ENCODE assay signal across 7 mouse cellular contexts in the genomic region with DNA sequence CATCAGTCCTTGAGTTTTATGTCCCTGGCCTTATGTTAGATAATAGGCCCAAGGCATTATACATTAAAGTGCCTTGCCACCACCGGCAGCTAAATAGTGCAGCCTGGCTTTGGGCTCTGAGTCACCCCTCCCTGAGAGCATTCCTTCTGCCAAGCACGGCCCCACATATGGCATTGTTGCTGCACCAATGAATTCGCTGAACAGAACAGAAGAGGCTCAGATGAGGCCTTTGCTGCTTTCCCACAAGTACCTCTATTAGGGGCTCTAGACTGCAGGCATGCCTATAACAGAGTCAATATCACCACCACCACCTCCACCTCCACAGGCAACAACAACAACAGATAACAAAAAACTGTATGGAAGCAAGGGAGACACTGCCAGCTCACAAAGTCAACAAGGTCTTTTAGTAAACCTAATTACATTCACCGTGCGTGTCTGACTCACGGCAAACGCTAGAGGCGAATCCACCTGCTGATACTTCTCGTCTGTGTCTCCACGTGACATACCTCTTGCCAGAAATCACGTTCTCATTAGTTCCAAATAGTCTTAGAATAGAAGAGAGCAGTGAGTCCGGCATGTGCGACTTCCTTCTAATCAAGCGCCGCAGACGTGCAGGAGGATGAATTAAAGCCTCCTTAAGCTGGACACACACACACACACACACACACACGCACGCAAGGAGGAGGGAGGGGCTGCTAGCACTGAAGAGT.
DNase-seq lines count a peak whose midpoint lies in the region; ATAC-seq and TF ChIP-seq lines count a peak whose summit lies in the region.

No protein-coding gene starts in this region.

- peak; percentile 24; the same call in 1 of the 2 replicates for TF ChIP-seq CTCF in midbrain, postnatal 0 days (IDR thresholded peaks at IDR 0.05)

- peak; percentile 67 for ATAC-seq in neural tube, embryonic 11.5 days (ENCODE audit: insufficient read depth, low FRiP score, low TSS enrichment)
- ATAC-seq in hindbrain, embryonic 12.5 days (ENCODE audit: low FRiP score): peak; percentile 57
- peak; percentile 50 for ATAC-seq in midbrain, postnatal 0 days (ENCODE audit: low FRiP score)
- no peak for ATAC-seq in megakaryocyte-erythroid progenitor cell, adult 5-6 weeks (replicated peaks; ENCODE audit: low FRiP score, low TSS enrichment, poor library complexity, severe bottlenecking)

- H3K9me3 ChIP-seq in neural tube, embryonic 11.5 days (ENCODE audit: control insufficient read depth, low read length): no peaks in the 10 kb centered on the region
- no peaks in the 10 kb centered on the region for H3K9me3 ChIP-seq in hindbrain, embryonic 12.5 days (replicated peaks)
- H3K9me3 ChIP-seq in midbrain, postnatal 0 days (ENCODE audit: low read length): no peaks in the 10 kb centered on the region

- 54% methylated on average over 18 of the region's 18 CpGs for WGBS in neural tube, embryonic 11.5 days
- WGBS in hindbrain, embryonic 12.5 days: 47% methylated on average over 18 of the region's 18 CpGs
- 20% methylated on average over 18 of the region's 18 CpGs for WGBS in midbrain, postnatal 0 days

- H3K9ac ChIP-seq in neural tube, embryonic 11.5 days (ENCODE audit: low read length): no peak overlapping the region
- no peak overlapping the region for H3K9ac ChIP-seq in hindbrain, embryonic 12.5 days
- no peak overlapping the region for H3K9ac ChIP-seq in midbrain, postnatal 0 days (replicated peaks; ENCODE audit: low read length, poor library complexity, severe bottlenecking)

- H3K4me1 ChIP-seq in neural tube, embryonic 11.5 days (ENCODE audit: control insufficient read depth, insufficient read depth, low read length): peaks cover 21% of the 10 kb centered on the region
- peaks cover 49% of the 10 kb centered on the region for H3K4me1 ChIP-seq in hindbrain, embryonic 12.5 days
- H3K4me1 ChIP-seq in midbrain, postnatal 0 days (ENCODE audit: insufficient read depth, low read length): peaks cover 29% of the 10 kb centered on the region

- no peaks in the 10 kb centered on the region for H3K36me3 ChIP-seq in neural tube, embryonic 11.5 days (ENCODE audit: control insufficient read depth, insufficient read depth, low read length)
- no peaks in the 10 kb centered on the region for H3K36me3 ChIP-seq in hindbrain, embryonic 12.5 days
- H3K36me3 ChIP-seq in midbrain, postnatal 0 days (ENCODE audit: insufficient read depth, low read length): no peaks in the 10 kb centered on the region

- no peak overlapping the region for H3K27ac ChIP-seq in neural tube, embryonic 11.5 days (ENCODE audit: low read depth, low read length)
- no peak overlapping the region for H3K27ac ChIP-seq in hindbrain, embryonic 12.5 days
- H3K27ac ChIP-seq in midbrain, postnatal 0 days (ENCODE audit: low read depth, low read length): no peak overlapping the region

- H3K4me2 ChIP-seq in neural tube, embryonic 11.5 days (ENCODE audit: low read depth): no peak overlapping the region
- H3K4me2 ChIP-seq in hindbrain, embryonic 12.5 days (replicated peaks): peak overlapping the region; percentile 1; the same call in 1 of the 2 replicates
- peak overlapping the region; percentile 22 for H3K4me2 ChIP-seq in midbrain, postnatal 0 days (ENCODE audit: low read depth, low read length, poor library complexity, severe bottlenecking)

- DNase-seq in neural tube, embryonic 11.5 days (ENCODE audit: low spot score): peak; percentile 51
- no peak for DNase-seq in neural tube, embryonic 10.5 days (ENCODE audit: extremely low spot score, low spot score)
- peak; percentile 84 to 85 for DNase-seq in cerebellum, postnatal 36 days
- DNase-seq in midbrain, postnatal 0 days (ENCODE audit: low spot score): peak; percentile 87
- no peak for DNase-seq in thymus, postnatal 25 days

- no peaks in the 10 kb centered on the region for H3K27me3 ChIP-seq in neural tube, embryonic 11.5 days (ENCODE audit: control insufficient read depth, insufficient read depth, low read length)
- H3K27me3 ChIP-seq in hindbrain, embryonic 12.5 days: no peaks in the 10 kb centered on the region
- H3K27me3 ChIP-seq in midbrain, postnatal 0 days (ENCODE audit: insufficient read depth, low read length): no peaks in the 10 kb centered on the region

- H3K4me3 ChIP-seq in neural tube, embryonic 11.5 days (ENCODE audit: low read depth, low read length): no peak overlapping the region
- H3K4me3 ChIP-seq in hindbrain, embryonic 12.5 days: no peak overlapping the region
- no peak overlapping the region for H3K4me3 ChIP-seq in midbrain, postnatal 0 days (ENCODE audit: low read depth, low read length)

Comparison
In these comparisons a context has a peak if more than half of its experiments do, and no peak if none do; other contexts are left out.
1. DNase-seq: peak in neural tube, embryonic 11.5 days (single experiment), cerebellum, postnatal 36 days (2 of 2) and midbrain, postnatal 0 days (single experiment); none in neural tube, embryonic 10.5 days (single experiment) and thymus, postnatal 25 days (single experiment).